Mouse (Mus musculus): Measurements from ENCODE around the gene Lrrc43.

GRCm38 (mm10) chr5:123451886-123452285 lies 37.2 kb upstream of the Lrrc43 start:
- TF ChIP-seq CTCF (IDR thresholded peaks at IDR 0.05; ENCODE audit: extremely low read depth, insufficient read depth, insufficient read length, insufficient replicate concordance) (no peak), POLR2A (IDR thresholded peaks at IDR 0.05; ENCODE audit: low read depth, low read length) (no peak)
